Mouse (Mus musculus): Measurements from ENCODE around the gene 1700025G04Rik.

1700025G04Rik gene

GRCm38 (mm10) chr1:151963248-151963647 is 126.7 kb downstream of the 1700025G04Rik start:
- DNase-seq (ENCODE audit: low spot score in 2 of 2), result no peak

GRCm38 (mm10) chr1:151962078-151962477 is 127.8 kb downstream of the 1700025G04Rik start:
- no peak for DNase-seq (ENCODE audit: low spot score in 2 of 2)

GRCm38 (mm10) chr1:151961204-151961603 is 128.7 kb downstream of the 1700025G04Rik start:
- no peak for DNase-seq (ENCODE audit: low spot score in 2 of 2)

- no peak for DNase-seq (ENCODE audit: low spot score in 2 of 2)
Measured at GRCm38 (mm10) chr1:151959010-151959409, 130.9 kb downstream of the 1700025G04Rik start.

- DNase-seq (ENCODE audit: low spot score in 2 of 2), result no peak
Measured at GRCm38 (mm10) chr1:151958442-151958841, 131.5 kb downstream of the 1700025G04Rik start.

GRCm38 (mm10) chr1:151957669-151958068 is 132.3 kb downstream of the 1700025G04Rik start:
- DNase-seq (ENCODE audit: low spot score in 2 of 2), result no peak

- DNase-seq (ENCODE audit: low spot score in 2 of 2), result no peak
Measured at GRCm38 (mm10) chr1:151955866-151956265, 134.1 kb downstream of the 1700025G04Rik start.

- DNase-seq (ENCODE audit: low spot score in 2 of 2), result peak; percentile 35 to 62
Measured at GRCm38 (mm10) chr1:151953563-151953962, 136.4 kb downstream of the 1700025G04Rik start.

GRCm38 (mm10) chr1:151948065-151948464 is 141.9 kb downstream of the 1700025G04Rik start:
- DNase-seq (ENCODE audit: low spot score in 2 of 2), result no peak

GRCm38 (mm10) chr1:151947571-151947970 is 142.4 kb downstream of the 1700025G04Rik start:
- DNase-seq (ENCODE audit: low spot score in 2 of 2), result no peak

- DNase-seq (ENCODE audit: low spot score in 2 of 2), result no peak
Measured at GRCm38 (mm10) chr1:151944457-151945223, 145.3 kb downstream of the 1700025G04Rik start.

GRCm38 (mm10) chr1:151943681-151944237 is 146.2 kb downstream of the 1700025G04Rik start:
- no peak for DNase-seq (ENCODE audit: low spot score in 2 of 2)

GRCm38 (mm10) chr1:151942972-151943654 is 146.8 kb downstream of the 1700025G04Rik start:
- DNase-seq (ENCODE audit: low spot score in 2 of 2), result no peak

GRCm38 (mm10) chr1:151939987-151940386 is 149.9 kb downstream of the 1700025G04Rik start:
- no peak for DNase-seq (ENCODE audit: low spot score in 2 of 2)

GRCm38 (mm10) chr1:151939510-151939909 is 150.4 kb downstream of the 1700025G04Rik start:
- DNase-seq (ENCODE audit: low spot score in 2 of 2), result no peak

- no peak for DNase-seq (ENCODE audit: low spot score in 2 of 2)
Measured at GRCm38 (mm10) chr1:151933605-151934004, 156.3 kb downstream of the 1700025G04Rik start.

GRCm38 (mm10) chr1:151926826-151927225 is 163.1 kb downstream of the 1700025G04Rik start:
- no peak for DNase-seq (ENCODE audit: low spot score in 2 of 2)

- no peak for DNase-seq (ENCODE audit: low spot score in 2 of 2)
Measured at GRCm38 (mm10) chr1:151926141-151926540, 163.8 kb downstream of the 1700025G04Rik start.

- DNase-seq (ENCODE audit: low spot score in 2 of 2), result peak in 1 of 2 experiments; percentile 16
Measured at GRCm38 (mm10) chr1:151925738-151926137, 164.2 kb downstream of the 1700025G04Rik start.

GRCm38 (mm10) chr1:151918806-151919357 is 171.0 kb downstream of the 1700025G04Rik start:
- no peak for DNase-seq (ENCODE audit: low spot score in 2 of 2)

- DNase-seq (ENCODE audit: low spot score in 2 of 2), result no peak
Measured at GRCm38 (mm10) chr1:151917736-151918135, 172.2 kb downstream of the 1700025G04Rik start.

- no peak for DNase-seq (ENCODE audit: low spot score in 2 of 2)
Measured at GRCm38 (mm10) chr1:151914494-151914893, 175.4 kb downstream of the 1700025G04Rik start.

Data from left cerebral cortex, adult 9 months (tissue).